Mouse (Mus musculus) embryo, embryonic 11.5 days (tissue): ENCODE data around the gene Tchp.
A peak's percentile ranks its signal among the peaks of the same experiment; 100 is the strongest.

ENCODE experiments used
- DNase-seq: peaks from one replicate; pipeline ENCODE4 v3.0.0-alpha.2; 2012; ENCODE audit warnings: low read depth, low spot score

Tchp gene

DNA sequence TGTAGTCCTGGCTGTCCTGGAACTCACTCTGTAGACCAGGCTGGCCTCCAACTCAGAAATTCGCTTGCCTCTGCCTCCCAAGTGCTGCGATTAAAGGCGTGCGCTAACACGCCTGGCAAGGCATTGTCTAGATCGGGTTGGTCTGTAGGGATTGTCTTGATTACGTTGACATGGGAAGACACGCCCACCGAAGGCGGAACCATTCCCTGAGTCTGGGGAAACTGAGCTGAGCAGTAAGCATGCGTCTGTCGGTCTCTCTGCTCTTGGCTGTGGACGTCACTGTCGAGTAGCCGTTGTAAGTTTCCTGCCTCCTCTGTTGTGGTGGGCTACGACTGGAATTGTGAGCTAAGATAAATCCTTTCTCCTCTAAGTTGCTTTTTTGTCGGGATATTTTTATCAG, 10.6 kb upstream of the Tchp start:
- no peak for DNase-seq

DNA sequence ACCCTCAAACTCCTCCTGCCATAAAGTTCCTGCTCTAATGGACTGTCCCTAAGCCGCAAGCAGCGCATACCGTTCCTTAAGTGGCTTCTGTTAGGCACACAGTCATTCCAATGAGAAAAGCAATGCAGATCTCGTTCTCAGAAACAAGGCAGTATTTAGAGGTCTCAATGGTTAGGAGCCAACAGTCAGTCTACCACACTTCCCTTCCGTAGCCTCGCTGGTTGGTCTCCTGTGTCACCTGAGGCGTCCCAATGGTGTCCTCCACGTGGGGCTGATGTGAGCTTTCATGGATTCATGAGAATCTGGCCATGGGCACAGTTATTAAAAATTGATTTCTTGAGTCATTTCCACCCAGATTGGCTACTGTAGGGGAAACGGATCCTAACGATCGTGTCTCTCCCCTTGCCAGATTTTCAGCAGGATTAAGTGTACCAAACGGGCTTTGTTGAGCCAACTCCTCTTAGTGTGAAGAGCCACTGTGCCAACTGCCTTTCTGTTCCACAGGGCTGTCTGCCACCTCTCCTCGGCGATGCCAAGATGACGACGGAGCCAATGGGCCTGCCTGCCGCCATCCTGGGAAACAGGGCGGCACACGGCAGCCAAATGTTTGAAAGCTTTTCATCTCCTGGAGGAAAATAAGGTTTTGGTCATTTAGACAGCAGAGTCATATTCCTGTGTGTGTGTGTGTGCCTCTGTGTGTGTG, 9.4 kb upstream of the Tchp start:
- no peak for DNase-seq

- no peak for DNase-seq
These were observed 8.5 kb upstream of the Tchp start for GRCm38 (mm10) chr5:114699015-114699414.

- no peak for DNase-seq
These were observed 4.9 kb upstream of the Tchp start for GRCm38 (mm10) chr5:114702403-114703392.

DNA sequence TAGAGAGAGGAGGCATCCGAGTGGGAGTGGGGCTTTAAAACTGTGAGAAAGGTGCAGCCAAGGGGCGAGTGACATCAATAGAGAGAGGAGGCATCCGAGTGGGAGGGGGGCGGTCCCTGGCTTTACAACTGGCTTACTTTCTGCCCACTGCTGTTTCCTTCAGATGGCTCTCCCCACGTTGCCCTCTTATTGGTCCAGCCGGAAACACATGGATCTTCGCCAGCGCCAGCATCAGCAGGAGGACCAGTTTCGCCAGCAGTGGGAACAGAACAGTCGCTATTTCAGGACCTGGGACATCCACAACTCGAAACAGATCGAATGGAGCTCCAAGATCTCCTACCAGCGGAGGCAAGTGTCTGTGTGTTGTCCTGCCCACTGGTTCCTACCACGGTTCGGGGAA, 931 bp downstream of the Tchp start:
- DNase-seq = no peak

DNA sequence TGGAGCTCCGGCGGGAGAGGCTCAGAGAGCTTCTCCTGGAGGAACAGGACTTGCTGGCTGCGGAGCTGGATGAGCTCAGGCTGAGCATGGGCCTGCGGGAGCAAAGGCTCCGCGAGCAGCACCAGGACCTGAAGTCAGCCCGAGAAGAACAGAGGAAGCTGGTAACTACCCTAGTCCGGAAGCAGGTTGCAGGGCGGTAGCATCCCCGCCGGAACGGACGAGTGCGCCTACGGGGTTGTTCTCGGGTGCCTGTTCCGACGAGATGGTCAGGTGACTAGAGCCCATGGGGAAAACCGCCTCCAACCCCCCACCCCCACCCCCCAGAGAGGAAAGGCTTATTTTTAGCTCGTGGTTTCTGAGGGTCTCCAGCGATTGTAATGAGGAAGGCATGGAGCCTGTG, 1.8 kb downstream of the Tchp start:
- DNase-seq = no peak

DNA sequence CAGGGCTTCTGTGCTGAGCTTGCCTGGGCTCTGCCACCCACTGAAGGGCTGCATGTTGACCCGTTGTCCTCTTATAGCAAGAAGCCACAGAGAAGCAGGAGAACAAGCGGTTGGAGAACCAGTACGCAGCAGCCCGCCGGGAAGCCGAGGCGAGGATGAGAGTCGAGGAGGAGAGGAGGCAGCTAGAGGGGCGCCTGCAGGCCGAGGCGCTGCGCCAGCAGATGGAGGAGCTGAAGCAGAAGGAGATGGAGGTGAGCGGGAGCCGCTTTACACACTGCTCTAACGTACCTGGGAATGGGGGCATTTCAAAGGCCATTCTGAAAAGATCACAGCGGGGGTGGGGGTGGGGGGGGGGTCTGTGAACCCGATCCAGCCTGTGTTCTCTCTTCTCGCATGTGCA, 7.0 kb downstream of the Tchp start:
- DNase-seq = no peak

DNA sequence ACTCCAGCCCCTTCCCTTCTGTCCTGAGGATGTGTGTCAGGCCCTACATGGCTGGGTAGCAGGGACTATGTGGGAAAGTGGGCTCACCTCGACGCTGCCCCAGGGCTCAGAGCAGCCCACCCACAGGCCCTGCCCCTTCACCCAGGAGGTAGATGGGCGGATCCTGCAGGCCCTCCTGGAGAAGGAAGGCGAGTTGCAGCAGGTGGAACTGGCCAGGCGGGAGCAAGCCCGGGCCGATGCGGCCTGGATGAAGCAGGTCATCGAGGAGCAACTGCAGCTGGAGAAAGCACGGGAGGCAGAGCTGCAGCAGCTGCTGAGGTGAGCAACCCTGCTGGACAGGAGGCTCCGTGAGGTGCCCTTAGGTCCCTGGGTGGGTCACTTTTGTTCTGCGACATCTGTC, 9.7 kb downstream of the Tchp start:
- no peak for DNase-seq

GRCm38 (mm10) chr5:114717937-114718336, 10.4 kb downstream of the Tchp start:
- DNase-seq = no peak

DNA sequence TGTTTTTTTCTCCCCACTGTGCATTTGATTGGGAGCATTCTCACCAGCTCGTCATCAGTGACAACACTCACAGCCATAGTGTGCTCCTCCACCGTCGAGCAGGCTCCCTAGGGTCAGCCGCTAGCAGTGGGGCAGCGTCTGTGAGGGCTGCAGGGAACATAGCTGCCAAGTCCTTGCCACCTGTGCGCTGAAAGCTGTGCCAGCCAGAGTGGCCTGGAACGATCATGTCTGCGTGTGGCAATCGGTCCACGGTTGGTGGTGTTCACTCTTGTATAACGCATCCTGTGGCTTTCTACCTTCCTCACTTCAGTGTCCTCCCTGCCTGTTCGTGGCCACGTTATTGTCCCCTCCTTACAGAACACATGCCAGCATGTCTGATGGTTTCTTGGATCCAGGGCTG, 10.9 kb downstream of the Tchp start:
- no peak for DNase-seq

- no peak for DNase-seq
These were observed 11.7 kb downstream of the Tchp start for GRCm38 (mm10) chr5:114719003-114719927.

DNA sequence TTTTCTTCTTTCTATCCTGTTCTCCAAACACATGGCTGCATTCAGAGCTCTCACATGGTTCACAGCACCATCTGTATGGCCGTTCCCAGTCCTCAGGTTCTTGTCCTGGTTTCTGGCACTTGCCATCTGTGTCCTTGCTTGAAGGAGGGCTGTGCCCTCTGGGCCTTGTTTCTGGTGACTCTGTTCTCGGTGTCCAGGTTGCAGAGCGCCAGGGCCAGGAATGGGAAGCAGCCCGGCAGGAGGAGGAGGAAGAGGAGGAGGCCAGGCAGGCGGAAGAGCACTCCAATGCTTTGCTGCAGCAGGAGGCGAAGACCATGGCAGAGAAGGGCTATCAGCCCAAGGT, 12.3 kb downstream of the Tchp start:
- DNase-seq = no peak

- no peak for DNase-seq
These were observed 13.2 kb downstream of the Tchp start for GRCm38 (mm10) chr5:114720784-114721183.

- no peak for DNase-seq
These were observed 14.4 kb downstream of the Tchp start for GRCm38 (mm10) chr5:114721969-114722368.

DNA sequence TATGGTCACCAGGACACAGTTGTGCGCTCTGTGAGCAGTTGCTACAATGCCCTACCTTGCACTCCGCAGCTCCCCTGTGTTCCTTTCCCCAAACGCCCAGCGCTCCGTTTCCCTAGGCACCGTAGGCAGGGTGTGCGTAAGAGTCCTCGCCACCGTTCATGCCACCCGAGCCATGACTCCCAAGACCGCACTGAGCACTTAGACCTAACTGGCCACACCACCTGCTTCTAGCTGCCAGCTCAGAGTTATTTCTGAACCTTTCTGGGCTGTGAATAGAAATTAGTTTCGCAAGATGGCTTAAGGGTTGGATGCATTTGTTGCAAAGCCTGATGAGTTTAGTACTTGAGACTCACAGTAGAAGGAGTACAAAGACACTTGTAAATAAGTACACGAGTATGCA, 15.3 kb downstream of the Tchp start:
- no peak for DNase-seq

DNA sequence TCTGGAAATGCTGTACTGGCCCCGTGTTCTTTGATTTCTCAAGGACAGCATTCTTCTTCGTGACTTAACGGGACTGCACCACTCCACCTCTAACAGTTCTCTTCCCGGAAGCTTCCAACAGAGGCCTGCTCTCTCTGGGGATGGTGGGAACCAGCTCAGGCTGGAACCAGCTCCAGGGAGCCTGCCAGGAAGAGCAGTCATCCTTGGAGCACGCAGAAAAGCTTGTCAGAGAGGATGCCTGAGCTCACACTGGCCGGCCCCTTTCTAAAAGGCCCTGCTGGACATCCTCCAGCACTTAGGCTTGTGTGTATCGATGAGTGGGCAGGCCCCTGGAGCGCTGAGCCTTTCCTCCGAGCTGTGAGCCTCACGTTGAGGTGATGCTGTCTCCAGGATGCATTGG, 20.6 kb downstream of the Tchp start:
- no peak for DNase-seq

- peak; percentile 9 for DNase-seq
These were observed 22.6 kb downstream of the Tchp start for GRCm38 (mm10) chr5:114730129-114730528.

- no peak for DNase-seq
These were observed 23.9 kb downstream of the Tchp start for GRCm38 (mm10) chr5:114731498-114731897.

DNA sequence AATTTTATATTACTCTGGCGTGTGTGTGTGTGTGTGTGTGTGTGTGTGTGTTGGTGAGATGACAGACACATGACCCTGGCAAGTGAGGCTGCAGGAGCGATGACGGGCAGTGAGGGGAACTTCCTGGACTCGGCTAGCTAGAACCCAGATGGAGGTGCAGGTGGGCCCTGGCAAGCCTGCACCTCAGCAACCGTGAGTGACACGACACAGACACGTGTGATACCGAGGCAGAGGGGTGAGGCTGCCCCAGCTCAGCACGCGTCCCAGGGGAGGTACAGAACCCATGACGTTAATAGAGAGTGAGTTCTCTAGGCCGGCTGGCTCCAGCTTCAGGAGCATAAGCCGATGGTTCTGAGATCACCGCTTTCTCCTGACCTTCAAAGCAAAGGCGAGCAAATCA, 24.4 kb downstream of the Tchp start:
- DNase-seq = no peak

DNA sequence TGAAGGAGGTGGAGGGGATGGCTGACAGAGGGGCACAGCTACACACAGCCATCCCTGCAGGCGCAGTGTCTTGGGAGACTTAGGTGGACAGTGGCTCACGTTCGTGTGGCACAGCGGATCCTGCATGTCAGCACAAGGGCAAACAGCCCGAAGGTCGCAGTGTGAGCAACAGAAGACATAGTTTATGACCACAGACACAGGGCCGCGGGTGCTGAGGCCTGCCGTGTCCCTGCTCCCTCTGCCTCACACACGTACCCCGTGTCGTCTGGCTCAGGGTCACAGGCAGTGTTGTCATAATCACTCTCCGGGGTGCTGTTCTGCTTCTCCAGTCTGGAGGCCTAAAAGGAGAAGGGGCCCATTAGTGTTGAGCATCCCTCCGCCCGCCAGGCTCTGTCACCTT, 26.0 kb downstream of the Tchp start:
- DNase-seq = no peak

GRCm38 (mm10) chr5:114737090-114737887, 29.7 kb downstream of the Tchp start:
- no peak for DNase-seq
